Mouse (Mus musculus): ENCODE measurements around the gene Gm28038. TPM values are rescaled to one million over a fixed set of nuclear protein-coding genes. Genes with fewer than 3 reads are reported as not detected.

Gene Gm28038
- polyA plus RNA-seq, 1 experiment = 114 TPM

GRCm38 (mm10) chr2:30259131-30260064, 21.4 kb upstream of the Gm28038 start:
- no peaks in the 10 kb centered on the region for H3K9me3 ChIP-seq (replicated peaks; ENCODE audit: control insufficient read depth, insufficient read depth, low read length, poor library complexity, severe bottlenecking)
- no peak overlapping the region for H3K9ac ChIP-seq (ENCODE audit: low read depth, poor library complexity, severe bottlenecking)
- TF ChIP-seq POLR2A (IDR thresholded peaks at IDR 0.05; ENCODE audit: insufficient read depth, low read length) (no peak), CTCF (IDR thresholded peaks at IDR 0.05; ENCODE audit: low read depth, low read length) (no peak), EP300 (IDR thresholded peaks at IDR 0.05; ENCODE audit: insufficient read depth, low read depth, low read length) (no peak)
- no peaks in the 10 kb centered on the region for H3K27me3 ChIP-seq (ENCODE audit: control insufficient read depth, insufficient read depth, low read length, poor library complexity, severe bottlenecking)
- peaks cover 5% of the 10 kb centered on the region for H3K4me1 ChIP-seq (ENCODE audit: control insufficient read depth, insufficient read depth, low read length)
- no peak overlapping the region for H3K4me3 ChIP-seq (ENCODE audit: low read depth, low read length)
- H3K36me3 ChIP-seq (ENCODE audit: control insufficient read depth, insufficient read depth, low read length, poor library complexity, severe bottlenecking) = peaks cover 6% of the 10 kb centered on the region; the same call in 1 of the 2 replicates
- H3K27ac ChIP-seq (ENCODE audit: insufficient read depth, low read length) = no peak overlapping the region

- Histone ChIP-seq H3K36me3 (ENCODE audit: control insufficient read depth, insufficient read depth, low read length, poor library complexity, severe bottlenecking) (peaks cover 3% of the 10 kb centered on the region; the same call in 1 of the 2 replicates), H3K4me3 (ENCODE audit: low read depth, low read length) (no peak overlapping the region), H3K9ac (ENCODE audit: low read depth, poor library complexity, severe bottlenecking) (no peak overlapping the region), H3K27ac (ENCODE audit: insufficient read depth, low read length) (no peak overlapping the region), H3K27me3 (ENCODE audit: control insufficient read depth, insufficient read depth, low read length, poor library complexity, severe bottlenecking) (no peaks in the 10 kb centered on the region), H3K4me1 (ENCODE audit: control insufficient read depth, insufficient read depth, low read length) (peaks cover 8% of the 10 kb centered on the region), H3K9me3 (replicated peaks; ENCODE audit: control insufficient read depth, insufficient read depth, low read length, poor library complexity, severe bottlenecking) (no peaks in the 10 kb centered on the region)
- TF ChIP-seq EP300 (IDR thresholded peaks at IDR 0.05; ENCODE audit: insufficient read depth, low read depth, low read length) (no peak), CTCF (IDR thresholded peaks at IDR 0.05; ENCODE audit: low read depth, low read length) (no peak), POLR2A (IDR thresholded peaks at IDR 0.05; ENCODE audit: insufficient read depth, low read length) (no peak)
Measured at GRCm38 (mm10) chr2:30261064-30261736, 19.6 kb upstream of the Gm28038 start.

DNA sequence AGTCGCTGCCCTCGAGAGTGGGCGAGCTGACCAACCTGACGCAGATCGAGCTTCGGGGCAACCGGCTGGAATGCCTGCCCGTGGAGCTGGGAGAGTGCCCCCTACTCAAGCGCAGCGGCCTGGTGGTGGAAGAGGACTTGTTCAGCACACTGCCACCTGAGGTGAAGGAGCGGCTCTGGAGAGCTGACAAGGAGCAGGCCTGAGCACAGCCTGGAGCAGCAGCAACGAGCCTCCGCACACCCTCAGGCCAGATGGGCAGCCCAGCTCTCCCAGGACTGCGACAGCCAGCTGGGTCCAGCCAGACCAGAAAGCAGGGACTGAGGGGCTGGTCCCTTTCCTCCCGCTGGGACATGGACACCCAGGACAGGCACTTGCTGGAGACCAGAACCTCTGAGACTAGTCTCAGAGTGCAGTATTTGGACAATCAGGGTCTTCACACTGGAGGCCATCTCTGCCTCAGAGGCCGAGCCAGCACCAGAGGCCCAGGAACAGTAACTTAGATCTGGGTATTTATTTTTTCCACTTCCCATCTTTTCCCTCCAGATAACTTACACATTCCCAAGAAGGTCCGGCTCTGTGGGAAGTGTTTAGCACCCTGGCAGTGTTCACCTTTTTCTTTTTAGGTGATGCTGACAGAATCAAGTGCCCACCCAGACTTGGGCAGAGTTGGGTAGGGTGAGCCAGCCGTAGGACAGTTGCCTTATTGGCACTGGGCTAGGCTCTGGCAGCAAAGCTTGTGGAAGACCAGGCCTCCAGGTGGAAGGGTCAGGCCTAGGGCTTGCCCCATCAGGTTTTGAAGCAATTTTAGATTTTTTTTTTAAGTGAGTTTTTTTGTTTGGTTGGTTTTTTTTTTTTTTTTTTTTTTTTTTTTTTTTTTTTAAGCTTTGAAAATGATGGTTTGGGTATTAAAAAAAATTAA, 18.7 kb upstream of the Gm28038 start:
- Histone ChIP-seq H3K4me1 (ENCODE audit: control insufficient read depth, insufficient read depth, low read length) (peaks cover 8% of the 10 kb centered on the region), H3K9ac (ENCODE audit: low read depth, poor library complexity, severe bottlenecking) (no peak overlapping the region), H3K27ac (ENCODE audit: insufficient read depth, low read length) (no peak overlapping the region), H3K4me3 (ENCODE audit: low read depth, low read length) (peak overlapping the region; percentile 15; the same call in 1 of the 2 replicates), H3K36me3 (ENCODE audit: control insufficient read depth, insufficient read depth, low read length, poor library complexity, severe bottlenecking) (peaks cover 2% of the 10 kb centered on the region; the same call in 1 of the 2 replicates), H3K27me3 (ENCODE audit: control insufficient read depth, insufficient read depth, low read length, poor library complexity, severe bottlenecking) (no peaks in the 10 kb centered on the region), H3K9me3 (replicated peaks; ENCODE audit: control insufficient read depth, insufficient read depth, low read length, poor library complexity, severe bottlenecking) (no peaks in the 10 kb centered on the region)
- TF ChIP-seq EP300 (IDR thresholded peaks at IDR 0.05; ENCODE audit: insufficient read depth, low read depth, low read length) (no peak), POLR2A (IDR thresholded peaks at IDR 0.05; ENCODE audit: insufficient read depth, low read length) (no peak), CTCF (IDR thresholded peaks at IDR 0.05; ENCODE audit: low read depth, low read length) (no peak)

DNA sequence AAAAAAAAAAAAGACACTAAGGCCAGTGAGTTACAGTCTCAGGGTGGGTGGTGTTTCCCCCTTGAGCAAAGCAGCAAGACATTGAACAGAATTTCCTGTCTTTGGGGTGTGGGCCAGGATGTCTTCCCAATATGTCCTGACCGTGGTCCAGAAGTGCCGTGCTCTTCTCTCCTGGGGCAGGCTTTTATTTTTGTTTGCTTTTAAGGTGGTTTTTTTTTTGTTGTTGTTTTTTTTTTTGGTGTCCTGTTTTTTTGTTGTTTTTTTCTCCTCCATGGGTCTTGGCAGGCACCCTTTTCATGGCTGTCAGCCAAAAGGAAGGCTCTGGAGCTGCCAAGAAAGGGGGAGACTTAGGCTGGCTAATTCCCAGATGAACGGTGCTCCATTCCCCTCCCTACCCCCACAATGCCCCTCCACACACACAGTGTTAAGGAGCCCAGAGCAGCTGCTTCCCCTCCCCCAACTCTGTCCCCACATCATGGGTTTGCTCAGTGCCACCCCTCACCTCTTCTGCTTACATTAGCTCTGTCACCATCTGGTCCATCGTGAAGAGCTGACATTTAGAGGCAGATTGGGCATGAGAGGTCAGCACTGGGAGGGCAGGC, 17.9 kb upstream of the Gm28038 start:
- H3K36me3 ChIP-seq (ENCODE audit: control insufficient read depth, insufficient read depth, low read length, poor library complexity, severe bottlenecking) = no peaks in the 10 kb centered on the region
- no peak overlapping the region for H3K4me3 ChIP-seq (ENCODE audit: low read depth, low read length)
- no peak for TF ChIP-seq CTCF (IDR thresholded peaks at IDR 0.05; ENCODE audit: low read depth, low read length)
- TF ChIP-seq POLR2A (IDR thresholded peaks at IDR 0.05; ENCODE audit: insufficient read depth, low read length) = no peak
- no peak for TF ChIP-seq EP300 (IDR thresholded peaks at IDR 0.05; ENCODE audit: insufficient read depth, low read depth, low read length)
- H3K27me3 ChIP-seq (ENCODE audit: control insufficient read depth, insufficient read depth, low read length, poor library complexity, severe bottlenecking) = no peaks in the 10 kb centered on the region
- H3K27ac ChIP-seq (ENCODE audit: insufficient read depth, low read length) = no peak overlapping the region
- no peak overlapping the region for H3K9ac ChIP-seq (ENCODE audit: low read depth, poor library complexity, severe bottlenecking)
- peaks cover 8% of the 10 kb centered on the region for H3K4me1 ChIP-seq (ENCODE audit: control insufficient read depth, insufficient read depth, low read length)
- H3K9me3 ChIP-seq (replicated peaks; ENCODE audit: control insufficient read depth, insufficient read depth, low read length, poor library complexity, severe bottlenecking) = no peaks in the 10 kb centered on the region

DNA sequence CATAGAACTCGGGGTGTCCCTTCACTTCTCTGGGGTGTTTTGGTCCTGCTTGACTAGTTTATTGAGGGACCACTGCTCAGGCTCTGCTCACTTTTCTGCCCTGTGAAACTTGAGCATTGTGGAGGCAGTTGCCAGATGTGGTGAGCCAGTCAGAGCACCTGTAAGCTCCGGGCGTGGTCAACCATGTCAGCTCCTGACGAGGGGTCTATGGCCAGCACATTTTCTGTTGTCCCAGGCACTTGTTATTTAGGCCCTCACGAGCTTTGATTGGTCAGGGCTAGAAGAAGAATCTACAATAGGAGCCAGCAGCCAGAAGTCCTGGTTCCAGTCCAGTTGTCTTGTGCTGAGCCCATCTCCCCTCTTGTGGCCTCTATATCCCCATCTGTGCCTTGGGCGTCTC, 17.0 kb upstream of the Gm28038 start:
- Histone ChIP-seq H3K4me3 (ENCODE audit: low read depth, low read length) (no peak overlapping the region), H3K4me1 (ENCODE audit: control insufficient read depth, insufficient read depth, low read length) (peaks cover 6% of the 10 kb centered on the region), H3K9ac (ENCODE audit: low read depth, poor library complexity, severe bottlenecking) (no peak overlapping the region), H3K9me3 (replicated peaks; ENCODE audit: control insufficient read depth, insufficient read depth, low read length, poor library complexity, severe bottlenecking) (no peaks in the 10 kb centered on the region), H3K27me3 (ENCODE audit: control insufficient read depth, insufficient read depth, low read length, poor library complexity, severe bottlenecking) (no peaks in the 10 kb centered on the region), H3K36me3 (ENCODE audit: control insufficient read depth, insufficient read depth, low read length, poor library complexity, severe bottlenecking) (no peaks in the 10 kb centered on the region), H3K27ac (ENCODE audit: insufficient read depth, low read length) (0 out of 2 replicates have a peak overlapping the region, but pooled peaks have one; percentile 11)
- no peak for TF ChIP-seq CTCF (IDR thresholded peaks at IDR 0.05; ENCODE audit: low read depth, low read length)
- TF ChIP-seq EP300 (IDR thresholded peaks at IDR 0.05; ENCODE audit: insufficient read depth, low read depth, low read length) = no peak
- no peak for TF ChIP-seq POLR2A (IDR thresholded peaks at IDR 0.05; ENCODE audit: insufficient read depth, low read length)

Measured in ES-Bruce4 (cell line).